Mouse (Mus musculus) lung, embryonic 16.5 days (tissue): ENCODE data around the gene Fhit. TPM values are rescaled to one million over a fixed set of nuclear protein-coding genes. Genes with fewer than 3 reads are reported as not detected.

Source experiments
- ATAC-seq: fragments of 200-750 bp; cut with Nextera tagmentation; 2 replicates; pipeline ENCODE4 v1.8.0; 2017; ENCODE audit warnings: low read depth, mild to moderate bottlenecking, moderate library complexity
- H3K27ac ChIP-seq: fragments of 300-500 bp; sonication (generic); 2 replicates; pipeline ENCODE4 v1.5.1; 2014; ENCODE audit warnings: mild to moderate bottlenecking, control low read depth, low read length
- H3K27me3 ChIP-seq: fragments of 300-500 bp; sonication (generic); 2 replicates; pipeline ENCODE4 v1.6.1; 2014; ENCODE audit warnings: low read depth, low read length, mixed read lengths; ENCODE audit not compliant: control insufficient read depth, insufficient read depth
- H3K36me3 ChIP-seq: fragments of 300-500 bp; sonication (generic); 2 replicates; pipeline ENCODE4 v1.6.1; 2014; ENCODE audit warnings: low read length; ENCODE audit not compliant: control insufficient read depth, insufficient read depth
- H3K4me1 ChIP-seq: fragments of 300-500 bp; sonication (generic); replicated peaks from 2 replicates; pipeline ENCODE4 v1.6.1; 2014; ENCODE audit warnings: low read length, mixed read lengths; ENCODE audit not compliant: control insufficient read depth, insufficient read depth
- H3K4me2 ChIP-seq: fragments of 300-500 bp; sonication (generic); 2 replicates; pipeline ENCODE4 v1.6.1; 2014; ENCODE audit warnings: low read depth, low read length, control low read depth
- H3K4me3 ChIP-seq: fragments of 300-500 bp; sonication (generic); 2 replicates; pipeline ENCODE4 v1.5.1; 2014; ENCODE audit warnings: mild to moderate bottlenecking, low read length, control low read depth
- H3K9ac ChIP-seq: fragments of 300-500 bp; sonication (generic); 2 replicates; pipeline ENCODE4 v1.6.1; 2014; ENCODE audit warnings: low read length, control low read depth
- H3K9me3 ChIP-seq: fragments of 300-500 bp; sonication (generic); 2 replicates; pipeline ENCODE4 v1.6.1; 2016; ENCODE audit warnings: low read length; ENCODE audit not compliant: control insufficient read depth
- WGBS: fragments of 180-500 bp; shearing (Covaris S2); extraction: QIAGEN DNeasy Blood & Tissue Kit; methylation state at CpG from one replicate; pipeline ENCODE4 v1.1.7; 2014; 5-methylcytosine and 5-hydroxymethylcytosine counted together
- polyA plus RNA-seq: library from polyadenylated mRNA; unstranded; fragments of >200 nt; fragmentation: Nextera tagmentation; extraction: Ambion mirVana; gene quantifications from 2 replicates; pipeline ENCODE4 v1.2.1, GENCODE M21; 2015

Fhit gene
- polyA plus RNA-seq, 1 experiment from 2014 or later, result 4.9 TPM

- WGBS, result 42% methylated on average over 12 of the region's 12 CpGs
- Histone ChIP-seq H3K27ac (peak overlapping the region; percentile 58), H3K4me2 (peak overlapping the region; percentile 15)
Measured at GRCm38 (mm10) chr14:9606584-9607377, 1555.1 kb downstream of the Fhit start.

GRCm38 (mm10) chr14:9600271-9600670 lies 1561.6 kb downstream of the Fhit start:
- no peaks in the 10 kb centered on the region for H3K36me3 ChIP-seq
- H3K9ac ChIP-seq, result no peak overlapping the region
- no peak overlapping the region for H3K4me3 ChIP-seq
- no peak overlapping the region for H3K4me2 ChIP-seq
- no peaks in the 10 kb centered on the region for H3K9me3 ChIP-seq
- ATAC-seq, result no peak
- no peaks in the 10 kb centered on the region for H3K4me1 ChIP-seq
- no peaks in the 10 kb centered on the region for H3K27me3 ChIP-seq
- no peak overlapping the region for H3K27ac ChIP-seq

More at GRCm38 (mm10) chr14:9606584-9607377, 1555.1 kb downstream of the Fhit start:
- no peaks in the 10 kb centered on the region for H3K9me3 ChIP-seq
- ATAC-seq, result peak; percentile 88
- no peaks in the 10 kb centered on the region for H3K27me3 ChIP-seq
- H3K36me3 ChIP-seq, result no peaks in the 10 kb centered on the region
- no peak overlapping the region for H3K4me3 ChIP-seq
- 0 out of 2 replicates have a peak, but pooled peaks cover 2% of the 10 kb centered on the region for H3K4me1 ChIP-seq
- H3K9ac ChIP-seq, result no peak overlapping the region

- H3K4me2 ChIP-seq, result no peak overlapping the region
- 62% methylated on average over 5 of the region's 5 CpGs for WGBS
- no peaks in the 10 kb centered on the region for H3K9me3 ChIP-seq
- H3K36me3 ChIP-seq, result no peaks in the 10 kb centered on the region
- H3K4me1 ChIP-seq, result no peaks in the 10 kb centered on the region
- no peak overlapping the region for H3K4me3 ChIP-seq
- ATAC-seq, result no peak
- no peak overlapping the region for H3K27ac ChIP-seq
- H3K9ac ChIP-seq, result no peak overlapping the region
- H3K27me3 ChIP-seq, result no peaks in the 10 kb centered on the region
Measured at GRCm38 (mm10) chr14:9597460-9597977, 1564.3 kb downstream of the Fhit start.

DNA sequence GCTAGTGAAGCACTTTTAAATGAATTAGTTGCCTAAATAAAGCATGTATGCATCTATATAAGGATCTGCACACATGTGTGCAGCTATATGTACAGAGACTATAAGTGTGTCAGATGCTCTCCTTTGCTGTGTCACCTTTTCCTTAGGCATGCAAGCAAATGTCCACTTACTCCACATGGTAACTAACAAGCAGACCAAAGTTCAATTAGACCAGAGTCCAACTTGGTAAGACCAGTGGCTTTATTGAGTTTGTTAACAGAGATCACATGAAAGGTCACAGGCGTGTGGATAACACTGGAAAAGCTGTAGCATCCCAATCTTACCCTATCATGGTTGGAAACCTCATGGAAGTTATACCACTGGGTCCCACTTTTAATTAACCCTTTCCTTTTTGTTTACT lies 1572.7 kb downstream of the Fhit start:
- 77% methylated on average over 1 of the region's 1 CpGs for WGBS
- H3K27me3 ChIP-seq, result no peaks in the 10 kb centered on the region
- ATAC-seq, result no peak
- no peak overlapping the region for H3K9ac ChIP-seq
- no peaks in the 10 kb centered on the region for H3K9me3 ChIP-seq
- no peaks in the 10 kb centered on the region for H3K4me1 ChIP-seq
- no peak overlapping the region for H3K4me2 ChIP-seq
- H3K36me3 ChIP-seq, result no peaks in the 10 kb centered on the region
- no peak overlapping the region for H3K4me3 ChIP-seq
- no peak overlapping the region for H3K27ac ChIP-seq

DNA sequence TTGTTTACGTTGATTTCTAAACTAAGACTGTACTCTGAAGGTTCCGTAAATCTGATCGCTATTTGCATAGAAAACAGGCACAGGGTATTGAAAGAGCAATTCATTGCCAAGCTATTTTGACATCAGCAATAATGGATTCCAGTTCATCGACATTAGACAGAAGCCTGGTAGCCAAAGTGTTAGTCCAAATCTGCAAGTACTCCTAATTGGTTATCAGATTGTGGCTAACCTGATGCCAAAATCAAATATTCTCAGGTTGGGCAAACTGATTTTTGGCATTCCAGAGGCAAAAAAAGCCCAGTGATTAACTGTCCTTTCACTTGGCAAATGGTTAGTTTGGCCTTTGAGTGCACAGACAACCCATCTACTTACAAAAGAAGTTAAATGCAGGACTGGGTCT lies 1573.9 kb downstream of the Fhit start:
- WGBS, result 89% methylated on average over 4 of the region's 4 CpGs
- Histone ChIP-seq H3K4me3 (no peak overlapping the region), H3K9me3 (no peaks in the 10 kb centered on the region), H3K4me1 (peaks cover 9% of the 10 kb centered on the region; the same call in 1 of the 2 replicates), H3K4me2 (no peak overlapping the region), H3K27me3 (no peaks in the 10 kb centered on the region), H3K27ac (no peak overlapping the region), H3K9ac (no peak overlapping the region), H3K36me3 (no peaks in the 10 kb centered on the region)
- ATAC-seq, result no peak

- 55% methylated on average over 8 of the region's 8 CpGs for WGBS
- ATAC-seq, result no peak
- Histone ChIP-seq H3K4me3 (no peak overlapping the region), H3K4me1 (peaks cover 9% of the 10 kb centered on the region; the same call in 1 of the 2 replicates), H3K4me2 (no peak overlapping the region), H3K27ac (no peak overlapping the region), H3K9me3 (no peaks in the 10 kb centered on the region), H3K36me3 (no peaks in the 10 kb centered on the region), H3K27me3 (no peaks in the 10 kb centered on the region), H3K9ac (no peak overlapping the region)
Measured at GRCm38 (mm10) chr14:9583227-9584155, 1578.3 kb downstream of the Fhit start.

DNA sequence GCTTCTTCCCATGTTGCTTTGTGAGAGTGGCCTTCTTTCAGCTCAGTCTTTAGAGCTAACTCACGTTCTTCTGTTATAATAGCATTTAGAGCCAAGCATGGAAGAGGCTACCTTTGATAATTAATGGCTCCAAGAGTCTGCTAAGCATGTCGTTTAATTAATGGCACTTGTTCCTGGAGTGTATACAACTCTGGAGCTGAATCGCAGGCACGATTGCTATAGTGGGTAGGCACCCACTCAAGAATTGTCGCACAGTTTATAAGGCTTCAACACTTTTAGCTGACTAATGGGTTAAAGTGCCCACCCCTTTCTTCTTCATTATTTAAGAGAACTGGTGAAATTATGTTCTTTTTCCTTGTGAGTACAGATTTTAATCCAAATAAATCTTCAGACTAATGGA lies 1605.5 kb downstream of the Fhit start:
- H3K27me3 ChIP-seq, result no peaks in the 10 kb centered on the region
- H3K4me3 ChIP-seq, result no peak overlapping the region
- H3K27ac ChIP-seq, result no peak overlapping the region
- no peak for ATAC-seq
- H3K36me3 ChIP-seq, result no peaks in the 10 kb centered on the region
- no peak overlapping the region for H3K4me2 ChIP-seq
- H3K9me3 ChIP-seq, result no peaks in the 10 kb centered on the region
- 49% methylated on average over 5 of the region's 5 CpGs for WGBS
- H3K9ac ChIP-seq, result no peak overlapping the region
- H3K4me1 ChIP-seq, result no peaks in the 10 kb centered on the region

- H3K4me2 ChIP-seq, result no peak overlapping the region
- H3K27me3 ChIP-seq, result no peaks in the 10 kb centered on the region
- H3K4me1 ChIP-seq, result no peaks in the 10 kb centered on the region
- 0 out of 2 replicates have a peak overlapping the region, but pooled peaks have one; percentile 1 for H3K27ac ChIP-seq
- ATAC-seq, result 0 out of 2 replicates have a peak, but pooled peaks have one; percentile 51
- no peaks in the 10 kb centered on the region for H3K36me3 ChIP-seq
- no peaks in the 10 kb centered on the region for H3K9me3 ChIP-seq
- H3K9ac ChIP-seq, result no peak overlapping the region
- 45% methylated on average over 6 of the region's 6 CpGs for WGBS
- H3K4me3 ChIP-seq, result no peak overlapping the region
Measured at GRCm38 (mm10) chr14:9555807-9556206, 1606.0 kb downstream of the Fhit start.

DNA sequence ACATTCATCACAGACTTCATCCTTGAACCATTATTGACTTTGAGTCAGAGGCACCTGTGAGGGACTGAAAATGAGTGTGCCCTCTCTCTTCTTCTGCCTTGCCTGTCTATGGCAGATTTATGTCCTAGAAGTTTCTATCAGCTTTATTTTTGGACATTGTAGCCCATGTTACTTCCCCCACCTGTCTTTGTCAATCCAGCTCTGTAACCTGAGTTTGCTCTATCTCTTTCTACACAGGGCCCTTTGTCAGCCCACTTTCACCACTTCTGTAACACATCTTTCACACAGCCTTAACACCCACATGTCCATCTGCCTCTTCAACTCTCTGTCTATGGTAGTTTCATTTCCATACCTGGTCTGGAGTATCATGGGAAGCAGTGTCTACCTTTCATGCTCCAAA lies 1609.7 kb downstream of the Fhit start:
- H3K4me2 ChIP-seq, result no peak overlapping the region
- H3K9me3 ChIP-seq, result no peaks in the 10 kb centered on the region
- no peak overlapping the region for H3K9ac ChIP-seq
- no peaks in the 10 kb centered on the region for H3K27me3 ChIP-seq
- H3K4me1 ChIP-seq, result no peaks in the 10 kb centered on the region
- no peak for ATAC-seq
- no peak overlapping the region for H3K27ac ChIP-seq
- no peak overlapping the region for H3K4me3 ChIP-seq
- H3K36me3 ChIP-seq, result no peaks in the 10 kb centered on the region
